Mouse (Mus musculus) hindbrain, embryonic 14.5 days (tissue): ENCODE results near the gene Galk1. TPM values are rescaled to one million over a fixed set of nuclear protein-coding genes. Genes with fewer than 3 reads are reported as not detected.

Experiments used
- ATAC-seq: fragments of 200-750 bp; cut with Nextera tagmentation; 2 replicates; pipeline ENCODE4 v1.8.0; 2017; ENCODE audit warnings: moderate number of reproducible peaks, mild to moderate bottlenecking, moderate TSS enrichment, moderate library complexity; ENCODE audit not compliant: low FRiP score
- DNase-seq: peaks from one replicate; pipeline ENCODE4 v3.0.0-alpha.2; 2015; ENCODE audit warnings: low spot score
- H3K27ac ChIP-seq: fragments of 300-500 bp; sonication (generic); 2 replicates; pipeline ENCODE4 v1.5.1; 2014; ENCODE audit warnings: mild to moderate bottlenecking, moderate library complexity
- H3K27me3 ChIP-seq: fragments of 300-500 bp; sonication (generic); 2 replicates; pipeline ENCODE4 v1.6.1; 2014; ENCODE audit warnings: mild to moderate bottlenecking, low read length, mixed read lengths; ENCODE audit not compliant: control insufficient read depth, insufficient read depth
- H3K36me3 ChIP-seq: fragments of 300-500 bp; sonication (generic); replicated peaks from 2 replicates; pipeline ENCODE4 v1.6.1; 2014; ENCODE audit not compliant: control insufficient read depth, insufficient read depth
- H3K4me1 ChIP-seq: fragments of 300-500 bp; sonication (generic); replicated peaks from 2 replicates; pipeline ENCODE4 v1.6.1; 2014; ENCODE audit warnings: antibody characterized with exemption, low read length, mixed read lengths; ENCODE audit not compliant: control insufficient read depth, insufficient read depth
- H3K4me2 ChIP-seq: fragments of 300-500 bp; sonication (generic); replicated peaks from 2 replicates; pipeline ENCODE4 v1.6.1; 2014; ENCODE audit warnings: mild to moderate bottlenecking, moderate library complexity
- H3K4me3 ChIP-seq: fragments of 300-500 bp; sonication (generic); replicated peaks from 2 replicates; pipeline ENCODE4 v1.5.1; 2014; ENCODE audit warnings: mild to moderate bottlenecking, low read length
- H3K9ac ChIP-seq: fragments of 300-500 bp; sonication (generic); 2 replicates; pipeline ENCODE4 v1.6.1; 2014
- H3K9me3 ChIP-seq: fragments of 300-500 bp; sonication (generic); 2 replicates; pipeline ENCODE4 v1.6.1; 2016; ENCODE audit warnings: low read length; ENCODE audit not compliant: control insufficient read depth
- WGBS: fragments of 180-500 bp; shearing (Covaris S2); extraction: QIAGEN DNeasy Blood & Tissue Kit; methylation state at CpG from one replicate; pipeline ENCODE4 v1.1.7; 2014; 5-methylcytosine and 5-hydroxymethylcytosine counted together
- polyA plus RNA-seq: library from polyadenylated mRNA; unstranded; fragments of >200 nt; fragmentation: Nextera tagmentation; extraction: Ambion mirVana; gene quantifications from 2 replicates; pipeline ENCODE4 v1.2.1, GENCODE M21; 2014

Gene Galk1
- polyA plus RNA-seq, 1 experiment from 2014 or later = 54.4 TPM

DNA sequence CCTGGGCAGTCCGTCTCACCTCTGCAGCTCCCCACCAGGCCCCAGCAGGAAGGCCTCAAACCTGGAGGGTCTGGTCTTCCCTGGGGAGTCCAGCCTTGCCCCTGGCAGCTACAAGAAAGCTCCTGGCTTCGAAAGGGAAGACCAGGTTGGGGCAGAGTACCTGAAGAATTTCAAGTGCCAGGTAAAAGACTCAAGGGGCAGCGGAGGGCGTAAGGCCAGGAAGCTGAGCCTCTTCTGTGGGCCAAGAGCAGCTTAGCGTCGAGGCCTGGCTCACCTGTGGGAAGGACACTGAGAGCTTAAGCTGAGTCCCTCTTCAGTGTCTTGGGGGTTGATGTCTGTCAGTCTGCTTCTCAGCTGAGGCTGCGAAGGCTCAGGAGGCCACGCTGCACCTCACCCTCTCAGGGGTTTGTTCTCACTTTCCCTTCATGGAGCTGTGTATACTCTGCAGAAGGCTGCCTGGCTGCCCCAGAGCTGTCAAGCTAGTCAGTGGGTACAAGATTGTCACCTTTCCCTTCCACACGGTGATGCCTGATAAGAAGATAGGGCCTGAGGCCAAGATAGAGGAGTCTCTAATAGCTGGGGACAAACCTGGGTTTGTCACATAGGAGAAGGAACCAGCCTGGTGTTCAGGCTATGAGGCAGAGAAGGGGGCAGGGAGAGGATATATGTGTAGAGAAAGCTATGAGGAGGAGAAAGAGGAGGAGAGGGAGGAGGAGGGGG, 41.2 kb upstream of the Galk1 start:
- no peak overlapping the region for H3K9ac ChIP-seq
- no peaks in the 10 kb centered on the region for H3K9me3 ChIP-seq
- H3K4me1 ChIP-seq = no peaks in the 10 kb centered on the region
- H3K27me3 ChIP-seq = no peaks in the 10 kb centered on the region
- no peak for ATAC-seq
- H3K4me2 ChIP-seq = no peak overlapping the region
- peaks cover 98% of the 10 kb centered on the region for H3K36me3 ChIP-seq
- H3K27ac ChIP-seq = no peak overlapping the region
- 96% methylated on average over 9 of the region's 9 CpGs for WGBS
- DNase-seq = no peak
- H3K4me3 ChIP-seq = no peak overlapping the region

DNA sequence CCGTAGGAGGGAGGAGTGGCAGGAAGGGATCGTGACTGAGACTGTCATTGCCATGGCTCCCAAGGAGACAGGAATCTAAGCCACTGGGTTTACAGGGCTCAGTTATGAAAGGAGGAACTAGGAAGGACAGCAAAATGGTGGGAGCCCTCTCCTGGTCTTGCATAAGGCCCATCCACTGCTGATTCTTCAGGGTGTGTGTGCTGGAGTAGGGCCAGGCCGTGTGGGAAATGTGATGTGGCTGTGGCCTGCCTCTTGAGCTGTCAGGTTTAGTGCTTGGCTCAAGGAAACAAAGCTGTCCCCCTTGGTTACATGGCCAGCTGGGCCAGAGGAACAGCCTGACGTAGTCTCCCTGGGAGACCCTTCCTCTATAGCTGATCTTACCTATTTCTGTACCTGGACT, 37.7 kb upstream of the Galk1 start:
- WGBS = 91% methylated on average over 4 of the region's 4 CpGs
- Histone ChIP-seq H3K4me1 (no peaks in the 10 kb centered on the region), H3K4me2 (no peak overlapping the region), H3K36me3 (peaks cover 85% of the 10 kb centered on the region), H3K4me3 (no peak overlapping the region), H3K9ac (no peak overlapping the region), H3K27ac (no peak overlapping the region), H3K27me3 (no peaks in the 10 kb centered on the region), H3K9me3 (no peaks in the 10 kb centered on the region)
- ATAC-seq (no peak), DNase-seq (no peak)

DNA sequence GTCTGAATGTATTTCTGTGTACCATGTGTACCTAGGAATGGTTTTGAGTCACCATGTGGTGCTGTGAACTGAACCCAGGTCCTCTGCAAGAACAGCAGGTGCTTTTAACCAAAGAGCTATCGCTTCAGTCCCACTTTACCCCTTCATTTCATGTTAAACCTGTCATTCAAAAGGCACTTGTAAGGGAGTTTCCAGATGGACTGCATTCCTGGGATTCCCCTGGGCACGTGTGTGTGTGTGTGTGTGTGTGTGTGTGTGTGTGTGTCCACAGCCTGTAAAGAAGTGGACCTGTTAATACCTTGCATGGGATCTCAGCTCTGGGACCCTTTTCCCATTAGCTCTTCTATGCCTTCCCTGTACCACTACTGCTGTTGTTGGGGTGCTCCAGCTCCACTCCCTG, 37.1 kb upstream of the Galk1 start:
- Histone ChIP-seq H3K4me2 (no peak overlapping the region), H3K27me3 (no peaks in the 10 kb centered on the region), H3K4me1 (no peaks in the 10 kb centered on the region), H3K4me3 (no peak overlapping the region), H3K27ac (no peak overlapping the region), H3K9me3 (no peaks in the 10 kb centered on the region), H3K9ac (no peak overlapping the region), H3K36me3 (peaks cover 82% of the 10 kb centered on the region)
- DNase-seq = no peak
- ATAC-seq = no peak
- 89% methylated on average over 2 of the region's 2 CpGs for WGBS

- H3K27ac ChIP-seq = no peak overlapping the region
- no peak overlapping the region for H3K4me3 ChIP-seq
- no peaks in the 10 kb centered on the region for H3K27me3 ChIP-seq
- no peaks in the 10 kb centered on the region for H3K9me3 ChIP-seq
- H3K9ac ChIP-seq = no peak overlapping the region
- H3K4me1 ChIP-seq = no peaks in the 10 kb centered on the region
- no peak for ATAC-seq
- no peak for DNase-seq
- H3K36me3 ChIP-seq = peaks cover 65% of the 10 kb centered on the region
- 95% methylated on average over 6 of the region's 6 CpGs for WGBS
- H3K4me2 ChIP-seq = no peak overlapping the region
These were observed 32.7 kb upstream of the Galk1 start for GRCm38 (mm10) chr11:116045173-116045572.

- H3K4me3 ChIP-seq = no peak overlapping the region
- H3K4me1 ChIP-seq = no peaks in the 10 kb centered on the region
- H3K27me3 ChIP-seq = no peaks in the 10 kb centered on the region
- ATAC-seq = no peak
- WGBS = 100% methylated on average over 1 of the region's 1 CpGs
- no peak overlapping the region for H3K27ac ChIP-seq
- peaks cover 62% of the 10 kb centered on the region for H3K36me3 ChIP-seq
- no peaks in the 10 kb centered on the region for H3K9me3 ChIP-seq
- no peak overlapping the region for H3K9ac ChIP-seq
- no peak overlapping the region for H3K4me2 ChIP-seq
- DNase-seq = no peak
These were observed 30.8 kb upstream of the Galk1 start for GRCm38 (mm10) chr11:116043286-116043685.

GRCm38 (mm10) chr11:116042372-116043138, 30.0 kb upstream of the Galk1 start:
- Histone ChIP-seq H3K4me3 (no peak overlapping the region), H3K27me3 (no peaks in the 10 kb centered on the region), H3K36me3 (peaks cover 58% of the 10 kb centered on the region), H3K9ac (no peak overlapping the region), H3K27ac (no peak overlapping the region), H3K4me2 (no peak overlapping the region), H3K9me3 (no peaks in the 10 kb centered on the region), H3K4me1 (no peaks in the 10 kb centered on the region)
- ATAC-seq (no peak), DNase-seq (no peak)
- 94% methylated on average over 5 of the region's 5 CpGs for WGBS

GRCm38 (mm10) chr11:116041833-116042232, 29.3 kb upstream of the Galk1 start:
- Histone ChIP-seq H3K27me3 (no peaks in the 10 kb centered on the region), H3K4me2 (no peak overlapping the region), H3K27ac (no peak overlapping the region), H3K9ac (no peak overlapping the region), H3K36me3 (peaks cover 50% of the 10 kb centered on the region), H3K9me3 (no peaks in the 10 kb centered on the region), H3K4me1 (no peaks in the 10 kb centered on the region), H3K4me3 (no peak overlapping the region)
- DNase-seq (no peak), ATAC-seq (no peak)
- WGBS = 97% methylated on average over 2 of the region's 2 CpGs

DNA sequence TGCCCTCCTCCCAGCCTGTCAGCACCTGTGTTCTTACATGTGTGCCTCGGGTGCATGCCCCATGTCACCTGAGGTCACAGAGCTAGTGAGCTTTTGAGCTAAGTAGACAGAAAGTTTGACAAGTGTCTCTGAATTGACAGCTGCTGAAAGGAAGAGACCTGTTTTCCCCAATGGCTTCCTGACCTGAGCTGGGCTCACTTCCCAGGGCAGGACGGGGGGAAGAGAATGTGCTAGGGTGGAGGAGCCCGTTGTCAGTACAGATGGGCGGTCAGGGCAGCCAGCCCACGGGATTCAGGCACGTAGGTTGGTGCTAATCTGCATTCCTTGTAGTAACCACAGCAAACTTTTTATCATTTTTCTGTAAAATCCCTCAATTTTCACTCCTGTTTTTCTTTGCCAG, 28.1 kb upstream of the Galk1 start:
- H3K27me3 ChIP-seq = no peaks in the 10 kb centered on the region
- H3K36me3 ChIP-seq = peaks cover 47% of the 10 kb centered on the region
- ATAC-seq (no peak), DNase-seq (no peak)
- 91% methylated on average over 6 of the region's 6 CpGs for WGBS
- no peak overlapping the region for H3K9ac ChIP-seq
- no peak overlapping the region for H3K27ac ChIP-seq
- no peaks in the 10 kb centered on the region for H3K4me1 ChIP-seq
- no peak overlapping the region for H3K4me2 ChIP-seq
- H3K4me3 ChIP-seq = no peak overlapping the region
- no peaks in the 10 kb centered on the region for H3K9me3 ChIP-seq

DNA sequence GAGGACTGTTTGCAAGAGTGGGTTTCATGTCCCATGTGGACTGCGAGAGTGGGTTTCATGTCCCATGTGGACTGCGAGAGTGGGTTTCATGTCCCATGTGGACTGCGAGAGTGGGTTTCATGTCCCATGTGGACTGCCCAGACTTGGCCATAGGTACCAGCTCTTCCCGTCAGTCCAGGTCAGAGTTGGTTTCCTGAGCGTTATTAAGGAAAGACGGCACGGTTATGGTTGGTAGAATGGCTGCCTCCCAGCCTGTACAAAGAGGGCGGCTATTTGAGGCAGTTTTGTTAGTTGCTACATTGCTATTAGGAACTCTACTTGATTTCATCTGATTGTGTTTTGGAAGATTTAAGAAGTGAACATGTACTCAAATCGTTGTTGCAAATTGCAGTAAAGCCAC, 25.3 kb upstream of the Galk1 start:
- no peak overlapping the region for H3K9ac ChIP-seq

More for the DNA sequence above, 25.3 kb upstream of the Galk1 start:
- Histone ChIP-seq H3K4me2 (no peak overlapping the region), H3K4me3 (no peak overlapping the region), H3K9me3 (no peaks in the 10 kb centered on the region), H3K36me3 (peaks cover 39% of the 10 kb centered on the region), H3K27ac (no peak overlapping the region), H3K4me1 (peaks cover 2% of the 10 kb centered on the region; the same call in 1 of the 2 replicates), H3K27me3 (no peaks in the 10 kb centered on the region)
- WGBS = 98% methylated on average over 9 of the region's 9 CpGs
- ATAC-seq (no peak), DNase-seq (no peak)
